7 mouse cellular contexts compared by ENCODE assay signal in genomic region chr10:80248971-80249640, GRCm38 (mm10). TPM values are rescaled to one million over a fixed set of nuclear protein-coding genes. Genes with fewer than 3 reads are reported as not detected.
DNase-seq lines count a peak whose midpoint lies in the region; ATAC-seq lines count a peak whose summit lies in the region.

TSS of gene Ndufs7 (plus strand) at chr10:80249121.

- peak; percentile 94 for DNase-seq in adrenal gland, adult 8-10 months
- peak; percentile 96 for DNase-seq in embryo, embryonic 9.5 days (ENCODE audit: extremely low spot score)
- peak; percentile 85 to 91 for DNase-seq in gastrocnemius, postnatal 4 days (ENCODE audit: low spot score in 2 of 2)
- peak; percentile 94 to 97 for DNase-seq in left cerebral cortex, postnatal 36 days (ENCODE audit: low spot score in 2 of 2)
- peak; percentile 99 for DNase-seq in midbrain, embryonic 11.5 days (ENCODE audit: low spot score, missing footprints)
- peak; percentile 97 for DNase-seq in skeletal muscle tissue, adult 2 months (ENCODE audit: low read depth, low spot score)

- WGBS in intestine, embryonic 16.5 days = under 1% methylated on average over 53 of the region's 53 CpGs
- WGBS in midbrain, embryonic 11.5 days = under 1% methylated on average over 53 of the region's 53 CpGs

- H3K4me1 ChIP-seq in intestine, embryonic 16.5 days (ENCODE audit: control insufficient read depth, insufficient read depth, low read length) = peaks cover 13% of the 10 kb centered on the region
- H3K4me1 ChIP-seq in midbrain, embryonic 11.5 days (ENCODE audit: control insufficient read depth, insufficient read depth, low read length) = peaks cover 15% of the 10 kb centered on the region

- H3K9ac ChIP-seq in intestine, embryonic 16.5 days (ENCODE audit: low read depth, low read length) = peak within 1 kb of the TSS; percentile 90
- peak within 1 kb of the TSS; percentile 64 for H3K9ac ChIP-seq in midbrain, embryonic 11.5 days (ENCODE audit: low read length)

- peak within 1 kb of the TSS; percentile 96 for H3K27ac ChIP-seq in intestine, embryonic 16.5 days (ENCODE audit: low read length)
- peak within 1 kb of the TSS; percentile 37 for H3K27ac ChIP-seq in midbrain, embryonic 11.5 days (ENCODE audit: low read depth, low read length)

- no peaks in the 10 kb centered on the region for H3K27me3 ChIP-seq in intestine, embryonic 16.5 days (replicated peaks; ENCODE audit: control insufficient read depth, insufficient read depth, low read length)
- no peaks in the 10 kb centered on the region for H3K27me3 ChIP-seq in midbrain, embryonic 11.5 days (ENCODE audit: control insufficient read depth, insufficient read depth, low read length)

- intact Hi-C loops in left cerebral cortex, postnatal 36 days (cut with DNase I) = no loop called here

- ATAC-seq in intestine, embryonic 16.5 days = peak; percentile 92
- ATAC-seq in midbrain, embryonic 11.5 days (ENCODE audit: low FRiP score) = peak; percentile 79

- H3K9me3 ChIP-seq in intestine, embryonic 16.5 days (ENCODE audit: control insufficient read depth, low read length) = no peaks in the 10 kb centered on the region
- H3K9me3 ChIP-seq in midbrain, embryonic 11.5 days (ENCODE audit: control insufficient read depth, low read length) = no peaks in the 10 kb centered on the region

- H3K4me2 ChIP-seq in intestine, embryonic 16.5 days (ENCODE audit: low read depth, low read length) = peak within 1 kb of the TSS; percentile 79
- H3K4me2 ChIP-seq in midbrain, embryonic 11.5 days = peak within 1 kb of the TSS; percentile 63

- peaks cover under 1% of the 10 kb centered on the region; the same call in 1 of the 2 replicates for H3K36me3 ChIP-seq in intestine, embryonic 16.5 days (ENCODE audit: control insufficient read depth, insufficient read depth, low read length)
- H3K36me3 ChIP-seq in midbrain, embryonic 11.5 days (ENCODE audit: control insufficient read depth, insufficient read depth, low read length) = peaks cover 2% of the 10 kb centered on the region

- peak within 1 kb of the TSS; percentile 86 for H3K4me3 ChIP-seq in intestine, embryonic 16.5 days (ENCODE audit: low read length)
- H3K4me3 ChIP-seq in midbrain, embryonic 11.5 days (ENCODE audit: low read depth, low read length) = peak within 1 kb of the TSS; percentile 58

RNA-seq across cellular contexts. Expression of gene Ndufs7, which starts in this region (rescaled TPM):
- 100 to 1,000 TPM; 192 to 257 (median 232) TPM for total RNA-seq in adrenal gland, adult 8-10 months (2022)
- total RNA-seq in gastrocnemius, postnatal 4 days (2021) = 100 to 1,000 TPM; 327 to 331 TPM
- 604 and 616 TPM in 2 replicates for polyA plus RNA-seq in intestine, embryonic 16.5 days (2015; fragmentation: Nextera tagmentation; extraction: Ambion mirVana)
- total RNA-seq in left cerebral cortex, postnatal 36 days (2021) = 100 to 1,000 TPM; 185 to 213 TPM
- polyA plus RNA-seq in midbrain, embryonic 11.5 days (2014; fragmentation: Nextera tagmentation; extraction: Ambion mirVana) = 209 and 229 TPM in 2 replicates

Comparison
In these comparisons a context has a peak if more than half of its experiments do, and no peak if none do; other contexts are left out.
1. Peak in every context shown above with its lines: DNase-seq, ATAC-seq, H3K4me3 ChIP-seq and H3K27ac ChIP-seq.